Mouse (Mus musculus) B cell, adult (primary cell): Measurements from ENCODE around the gene Tph2. TPM values are rescaled to one million over a fixed set of nuclear protein-coding genes. Genes with fewer than 3 reads are reported as not detected.

Experiments used
- total RNA-seq: library from RNA; stranded (reverse); gene quantifications from 4 replicates; pipeline ENCODE4 v1.2.4, GENCODE M21; 2023; ENCODE audit not compliant: inconsistent age

The Tph2 gene
- total RNA-seq, result not detected in 4 replicates

GRCm38 (mm10) chr10:115184697-115185096 is at the start of gene Tph2:
Gene Tph2, minus strand, starts transcription at chr10:115185022.

Other genes with a start within 250 kb of the Tph2 start
- gene Tbc1d15, start 66.4 kb upstream of the Tph2 start, total RNA-seq, result 107 to 136 TPM (median 132 TPM) in 4 replicates
- 82.8 to 95.3 TPM (median 86.6 TPM) in 4 replicates for gene Rab21, start 130.6 kb upstream of the Tph2 start, total RNA-seq
- gene Tmem19, start 177.5 kb upstream of the Tph2 start, total RNA-seq, result 24.7 to 34.2 TPM (median 29.8 TPM) in 4 replicates
- gene Thap2, start 199.4 kb upstream of the Tph2 start, total RNA-seq, result 3.9 to 7.6 TPM (median 6.4 TPM) in 4 replicates
- gene Zfc3h1, start 199.9 kb upstream of the Tph2 start, total RNA-seq, result 69.7 to 76.9 TPM (median 73.3 TPM) in 4 replicates